Mouse (Mus musculus) heart, adult 8-10 months (tissue): ENCODE measurements at regions not wholly inside any gene's neighbourhood (a gene's known extent, or its start where the extent isn't known, plus 50 kb on each side); places are given as distances from the start of the nearest gene placed in this dataset.

ENCODE experiments used
- DNase-seq: peaks from one replicate; pipeline ENCODE4 v3.0.0; 2022; ENCODE audit warnings: low spot score

DNA sequence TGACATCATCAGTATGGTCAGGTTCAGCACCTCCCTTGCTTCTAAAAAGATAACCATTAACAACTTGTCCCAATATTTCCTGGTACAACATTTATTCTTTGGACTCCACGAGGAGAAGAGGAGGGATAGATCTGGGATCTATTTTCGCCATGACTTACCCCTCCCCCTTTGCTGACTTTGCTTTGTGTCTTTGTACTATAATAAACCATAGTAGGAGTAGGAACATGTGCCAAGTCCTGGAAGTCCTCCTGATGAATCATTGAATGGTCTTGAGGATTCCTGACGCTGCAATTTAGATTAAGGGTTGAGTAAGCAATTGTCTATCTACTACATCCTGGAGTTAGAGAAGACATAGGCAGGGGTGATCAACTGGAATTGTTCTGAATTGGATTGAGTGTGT lies 71.2 kb downstream of the Rbm11 start:
- no peak for DNase-seq

DNA sequence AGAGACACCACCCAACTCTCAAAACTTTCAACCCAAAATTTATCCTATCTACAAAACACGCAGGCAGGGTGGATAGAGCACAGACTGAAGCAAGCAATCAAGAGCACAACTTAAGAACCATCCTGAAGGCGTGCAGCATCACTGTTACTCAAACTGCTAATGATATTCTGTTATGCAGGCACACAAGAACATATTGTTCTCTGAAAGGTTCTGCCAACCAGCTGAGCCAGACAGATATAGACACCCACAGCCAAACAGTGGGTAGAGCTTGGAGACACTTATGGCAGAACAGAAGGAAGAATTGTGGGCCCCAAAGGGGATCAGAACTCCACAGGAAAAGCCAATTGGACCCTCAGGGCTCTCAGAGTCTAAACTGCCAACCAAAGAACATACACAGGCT lies 74.9 kb downstream of the Rbm11 start:
- no peak for DNase-seq

DNA sequence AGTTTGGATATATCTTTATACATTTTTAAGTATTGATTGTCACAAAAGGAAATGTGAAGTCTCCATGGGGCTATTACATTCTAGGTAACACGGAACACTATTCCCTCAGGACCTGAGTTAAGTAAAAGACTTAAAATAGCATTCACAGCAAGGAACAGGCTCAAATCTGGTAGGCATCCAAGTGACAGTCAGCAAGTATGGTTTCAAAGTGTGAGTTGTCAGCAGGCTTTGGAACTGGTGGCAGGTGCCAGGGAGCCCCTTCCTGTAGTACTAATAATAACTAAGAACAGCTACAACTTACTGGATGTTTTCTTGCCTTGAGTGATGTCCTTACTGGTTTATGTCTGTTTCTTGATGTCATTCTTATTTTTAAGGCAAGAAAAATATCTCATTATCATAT lies 79.5 kb downstream of the Rbm11 start:
- peak; percentile 4 for DNase-seq

DNA sequence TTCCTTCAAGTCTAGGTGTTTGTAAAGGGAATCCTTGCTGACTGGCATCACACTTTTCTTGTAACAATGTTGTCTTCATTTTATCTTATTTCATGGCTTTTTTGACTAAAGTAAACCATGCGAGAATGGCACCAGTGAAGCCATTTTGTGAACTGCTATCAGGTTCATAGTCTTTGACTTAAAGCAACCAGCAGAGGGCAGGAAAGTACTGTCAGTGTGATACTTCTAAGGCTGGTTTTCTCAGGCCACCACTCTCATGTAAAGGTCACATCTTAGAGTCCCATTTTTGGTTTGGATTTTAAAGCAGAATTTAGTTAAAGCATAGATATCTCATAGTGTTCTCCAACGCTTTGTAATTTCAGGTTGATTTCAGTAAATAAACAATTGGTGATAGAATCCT lies 83.2 kb downstream of the Rbm11 start:
- no peak for DNase-seq

DNA sequence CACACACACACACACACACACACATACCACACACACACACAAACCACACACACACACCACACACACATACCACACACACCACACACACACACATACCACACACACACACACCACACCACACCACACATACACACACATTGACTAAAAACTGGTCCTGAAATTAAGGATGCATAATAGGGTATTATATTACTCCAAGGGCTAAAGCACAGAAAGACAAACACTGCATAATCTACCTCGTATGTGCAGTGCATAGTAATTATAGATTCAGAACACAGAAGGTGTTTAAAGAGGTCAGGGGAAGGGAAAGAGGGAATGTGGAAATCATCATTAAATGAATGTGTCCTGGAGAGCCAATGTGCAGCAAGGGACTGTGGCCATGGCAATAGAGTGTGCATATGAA lies 84.5 kb downstream of the Rbm11 start:
- no peak for DNase-seq
